In the genomic region with DNA sequence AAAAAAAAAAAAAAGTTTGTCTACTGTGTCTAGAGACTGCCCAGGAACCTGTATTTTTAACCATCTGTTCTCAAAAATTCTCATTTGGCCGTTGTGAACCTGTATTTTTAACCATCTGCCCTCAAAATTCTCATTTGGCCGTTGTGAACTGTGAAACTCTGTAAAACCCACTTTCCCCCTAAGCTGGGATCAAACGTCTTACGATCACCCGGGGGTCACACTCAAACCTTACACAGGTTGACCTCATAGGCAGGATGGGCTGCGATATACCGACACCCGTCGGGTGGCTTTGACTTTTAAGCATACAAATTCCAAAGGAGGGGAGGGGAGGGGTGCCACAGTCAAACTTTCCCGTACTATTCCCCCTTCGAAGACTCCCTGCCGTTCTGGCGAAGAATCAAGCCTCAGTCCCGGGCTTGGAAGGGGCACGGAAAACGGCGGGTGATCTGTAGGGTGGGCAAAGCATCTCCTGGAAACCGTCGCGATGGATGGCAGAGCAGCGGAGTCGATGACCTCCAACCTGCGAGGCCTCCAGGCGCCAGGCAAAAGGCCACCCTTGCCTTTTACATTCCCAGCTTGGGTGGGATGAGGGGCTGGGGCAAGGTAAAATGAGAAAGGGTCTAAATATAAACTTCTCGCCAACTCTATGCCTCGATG, we compare ENCODE assay signal across 7 mouse cellular contexts. TPM values are rescaled to one million over a fixed set of nuclear protein-coding genes. Genes with fewer than 3 reads are reported as not detected.
A peak's percentile ranks its signal among the peaks of the same experiment; 100 is the strongest.
DNase-seq lines count a peak whose midpoint lies in the region; ATAC-seq and TF ChIP-seq lines count a peak whose summit lies in the region.

No protein-coding gene starts in this region.

- peak overlapping the region; percentile 93 for H3K4me2 ChIP-seq in liver, embryonic 16.5 days (ENCODE audit: low read depth, low read length)

- no peaks in the 10 kb centered on the region for H3K9me3 ChIP-seq in liver, embryonic 16.5 days (replicated peaks; ENCODE audit: control insufficient read depth, low read length)

- TF ChIP-seq CTCF in spleen, adult 2 months (IDR thresholded peaks at IDR 0.05; ENCODE audit: extremely low read depth, insufficient read depth, insufficient read length, insufficient replicate concordance): no peak

- peak overlapping the region; percentile 82 for H3K4me3 ChIP-seq in spleen, adult 2 months (ENCODE audit: extremely low read depth, insufficient read depth, insufficient read length)
- H3K4me3 ChIP-seq in liver, embryonic 16.5 days (ENCODE audit: low read depth, low read length): peak overlapping the region; percentile 79

- H3K36me3 ChIP-seq in spleen, adult 2 months (ENCODE audit: control insufficient read depth, insufficient read depth, low read length): no peaks in the 10 kb centered on the region
- no peaks in the 10 kb centered on the region for H3K36me3 ChIP-seq in liver, embryonic 16.5 days (ENCODE audit: control insufficient read depth, insufficient read depth)

- intact Hi-C loops in left cerebral cortex, postnatal 14 days (cut with DNase I): no loop called here

- H3K27me3 ChIP-seq in spleen, adult 2 months (ENCODE audit: control insufficient read depth, insufficient read depth, low read length): no peaks in the 10 kb centered on the region
- H3K27me3 ChIP-seq in liver, embryonic 16.5 days (ENCODE audit: control insufficient read depth, insufficient read depth, low read depth, low read length): no peaks in the 10 kb centered on the region

- H3K4me1 ChIP-seq in spleen, adult 2 months (ENCODE audit: control insufficient read depth, insufficient read depth, insufficient read length): peaks cover 15% of the 10 kb centered on the region; the same call in 1 of the 2 replicates
- H3K4me1 ChIP-seq in liver, embryonic 16.5 days (ENCODE audit: control insufficient read depth, low read depth, low read length): peaks cover 60% of the 10 kb centered on the region

- whole genome bisulfite sequencing in spleen, adult 2 months: 1% methylated on average over 26 of the region's 26 CpGs
- under 1% methylated on average over 26 of the region's 26 CpGs for WGBS in liver, embryonic 16.5 days (ENCODE audit: insufficient replicate concordance)

- TF ChIP-seq POLR2A in spleen, adult 2 months (IDR thresholded peaks at IDR 0.05; ENCODE audit: low read depth, low read length): no peak

- no peak for DNase-seq in spleen, adult 2 months (ENCODE audit: low read depth in 1 of 2, low spot score in 2 of 2)
- DNase-seq in spleen, postnatal 36 days (ENCODE audit: low spot score in 2 of 2): no peak
- DNase-seq in cerebellum, adult 9-11 months: peak; percentile 76
- peak; percentile 39 for DNase-seq in heart, postnatal 4 days
- peak; percentile 51 for DNase-seq in thymus, postnatal 14 days
- no peak for DNase-seq in left cerebral cortex, postnatal 14 days (ENCODE audit: low spot score in 2 of 2)

- peak overlapping the region; percentile 88 for H3K9ac ChIP-seq in liver, embryonic 16.5 days (ENCODE audit: low read depth, low read length)

- no peak for ATAC-seq in liver, embryonic 16.5 days (ENCODE audit: low read depth)

- H3K27ac ChIP-seq in spleen, adult 2 months (ENCODE audit: insufficient read depth, low read length): peak overlapping the region; percentile 55
- peak overlapping the region; percentile 76 for H3K27ac ChIP-seq in liver, embryonic 16.5 days (ENCODE audit: low read length)

RNA-seq across cellular contexts. Expression of gene Mlec, which starts 0.9 kb away (rescaled TPM):
- 39.1 and 44.0 TPM in 2 replicates for polyA plus RNA-seq in spleen, adult 2 months (2012; rRNA removed)
- total RNA-seq in heart, postnatal 4 days (2021): 100 to 1,000 TPM; 104 to 111 TPM
- 16.6 and 19.4 TPM in 2 replicates for polyA plus RNA-seq in liver, embryonic 16.5 days (2015; fragmentation: Nextera tagmentation; extraction: Ambion mirVana)
- total RNA-seq in left cerebral cortex, postnatal 14 days (2021): 10 to 100 TPM; 67.9 to 77.9 TPM

RNA-seq across cellular contexts. Expression of gene Unc119b, which starts 22.3 kb away (rescaled TPM):
- polyA plus RNA-seq in spleen, adult 2 months (2012; rRNA removed): 38.7 and 44.4 TPM in 2 replicates
- 10 to 100 TPM; 21.7 to 25.9 TPM for total RNA-seq in heart, postnatal 4 days (2021)
- 7.7 and 8.1 TPM in 2 replicates for polyA plus RNA-seq in liver, embryonic 16.5 days (2015; fragmentation: Nextera tagmentation; extraction: Ambion mirVana)
- total RNA-seq in left cerebral cortex, postnatal 14 days (2021): 10 to 100 TPM; 23.4 to 28.1 TPM

RNA-seq across cellular contexts. Expression of gene Cabp1, which starts 37.1 kb away (rescaled TPM):
- 0.72 and 1.5 TPM in 2 replicates for polyA plus RNA-seq in spleen, adult 2 months (2012; rRNA removed)
- 1 to 10 TPM; 5.5 to 6.6 TPM for total RNA-seq in heart, postnatal 4 days (2021)
- polyA plus RNA-seq in liver, embryonic 16.5 days (2015; fragmentation: Nextera tagmentation; extraction: Ambion mirVana): 0.13 and 0.19 TPM in 2 replicates
- 100 to 1,000 TPM; 179 to 209 TPM for total RNA-seq in left cerebral cortex, postnatal 14 days (2021)

RNA-seq across cellular contexts. Expression of gene Acads, which starts 37.9 kb away (rescaled TPM):
- polyA plus RNA-seq in spleen, adult 2 months (2012; rRNA removed): 30.6 and 33.4 TPM in 2 replicates
- 100 to 1,000 TPM; 153 to 165 TPM for total RNA-seq in heart, postnatal 4 days (2021)
- polyA plus RNA-seq in liver, embryonic 16.5 days (2015; fragmentation: Nextera tagmentation; extraction: Ambion mirVana): 48.8 and 54.2 TPM in 2 replicates
- 1 to 10 TPM; 5.9 to 6.8 TPM for total RNA-seq in left cerebral cortex, postnatal 14 days (2021)

RNA-seq across cellular contexts. Expression of gene Gm10401, which starts 59.0 kb away (rescaled TPM):
- not detected in 2 replicates for polyA plus RNA-seq in spleen, adult 2 months (2012; rRNA removed)
- total RNA-seq in heart, postnatal 4 days (2021): not detected
- polyA plus RNA-seq in liver, embryonic 16.5 days (2015; fragmentation: Nextera tagmentation; extraction: Ambion mirVana): 8.1 and 8.5 TPM in 2 replicates
- not detected for total RNA-seq in left cerebral cortex, postnatal 14 days (2021)

Comparison
In these comparisons a context has a peak if more than half of its experiments do, and no peak if none do; other contexts are left out.
1. DNase-seq: peak in cerebellum, adult 9-11 months (single experiment), heart, postnatal 4 days (single experiment) and thymus, postnatal 14 days (single experiment); none in spleen, adult 2 months (0 of 2), spleen, postnatal 36 days (0 of 2) and left cerebral cortex, postnatal 14 days (0 of 2).
2. RNA of gene Cabp1, which starts 37.1 kb away (total RNA-seq): 179 to 209 TPM in left cerebral cortex, postnatal 14 days; 5.5 to 6.6 TPM in heart, postnatal 4 days; every median in the first group is over 10 times any median in the second.